Comparison of ENCODE assay signal across 26 mouse cellular contexts in genomic region chr7:99998668-99999067, GRCm38 (mm10). TPM values are rescaled to one million over a fixed set of nuclear protein-coding genes. Genes with fewer than 3 reads are reported as not detected.
DNase-seq lines count a peak whose midpoint lies in the region; ATAC-seq and TF ChIP-seq lines count a peak whose summit lies in the region.
"Had no signal": no experiment of that assay in that cellular context is flagged by ENCODE, and none has a peak within 500 bp of the region (broad histone marks: within the 10 kb centered on the region; RNA-seq: fewer than 3 reads in every experiment).

No protein-coding gene starts in this region.

- H3K27ac ChIP-seq in midbrain, embryonic 11.5 days (ENCODE audit: low read depth, low read length) = no peak overlapping the region
- H3K27ac ChIP-seq in midbrain, embryonic 15.5 days = no peak overlapping the region
- H3K27ac ChIP-seq in MEL (ENCODE audit: control insufficient read depth, low read depth, low read length) = no peak overlapping the region

- H3K9ac ChIP-seq in midbrain, embryonic 11.5 days (ENCODE audit: low read length) = no peak overlapping the region
- no peak overlapping the region for H3K9ac ChIP-seq in midbrain, embryonic 15.5 days
- H3K9ac ChIP-seq in MEL (ENCODE audit: control insufficient read depth, low read depth, low read length, poor library complexity, severe bottlenecking) = no peak overlapping the region

- peak; percentile 17 for DNase-seq in midbrain, embryonic 11.5 days (ENCODE audit: low spot score, missing footprints)
- DNase-seq in 416B (ENCODE audit: low read depth) = peak; percentile 82
- peak; percentile 56 for DNase-seq in MEL (ENCODE audit: low read depth, low spot score)
- DNase-seq in gastrocnemius, postnatal 4 days (ENCODE audit: low spot score in 2 of 2) = no peak
- DNase-seq in cerebellum, adult 9-10 months = no peak
- DNase-seq: adrenal gland, adult 2 months; adrenal gland, adult 8-10 months; adrenal gland, postnatal 10 days; adrenal gland, postnatal 14 days; adrenal gland, postnatal 25 days; adrenal gland, postnatal 36 days; B cell, adult 2 months; cerebellum, adult 11 months; cerebellum, adult 11-12 months; cerebellum, adult 18-20 months; cerebellum, adult 2 months; cerebellum, adult 8-10 months had no signal

- no peaks in the 10 kb centered on the region for H3K9me3 ChIP-seq in midbrain, embryonic 11.5 days (ENCODE audit: control insufficient read depth, low read length)
- no peaks in the 10 kb centered on the region for H3K9me3 ChIP-seq in midbrain, embryonic 15.5 days
- H3K9me3 ChIP-seq in MEL (replicated peaks; ENCODE audit: insufficient read depth, low read length) = no peaks in the 10 kb centered on the region
- H3K9me3 ChIP-seq: G1E had no signal

- 87% methylated on average over 3 of the region's 3 CpGs for WGBS in midbrain, embryonic 11.5 days
- 85% methylated on average over 3 of the region's 3 CpGs for WGBS in midbrain, embryonic 15.5 days

- TF ChIP-seq RAD21 in MEL (IDR thresholded peaks at IDR 0.05; ENCODE audit: low read depth, low read length) = no peak

- no peaks in the 10 kb centered on the region for H3K27me3 ChIP-seq in midbrain, embryonic 11.5 days (ENCODE audit: control insufficient read depth, insufficient read depth, low read length)
- no peaks in the 10 kb centered on the region for H3K27me3 ChIP-seq in midbrain, embryonic 15.5 days (replicated peaks)
- H3K27me3 ChIP-seq in MEL (ENCODE audit: control insufficient read depth in 1 of 2, insufficient read depth in 2 of 2, low read length in 2 of 2) = no peaks in the 10 kb centered on the region

- peak; percentile 8 to 44; a peak in 1 of 4 replicates for TF ChIP-seq EP300 in MEL (IDR thresholded peaks at IDR 0.05; ENCODE audit: low read depth in 1 of 2, low read length in 2 of 2)

- no peaks in the 10 kb centered on the region for H3K79me2 ChIP-seq in MEL (ENCODE audit: control insufficient read depth, insufficient read depth, low read length, poor library complexity)

- TF ChIP-seq POLR2A in MEL (IDR thresholded peaks at IDR 0.05; ENCODE audit: control insufficient read depth in 1 of 2, insufficient read depth in 1 of 2, low read depth in 1 of 2, low read length in 2 of 2, poor library complexity in 1 of 2) = no peak

- no peak for TF ChIP-seq CTCF in MEL (IDR thresholded peaks at IDR 0.05 in 2 of 3, conservative IDR thresholded peaks at IDR 0.05 in 1 of 3; ENCODE audit: control insufficient read depth in 1 of 3, insufficient read depth in 1 of 3, low read depth in 2 of 3, low read length in 3 of 3, poor library complexity in 1 of 3, severe bottlenecking in 1 of 3)

- no peaks in the 10 kb centered on the region for H3K36me3 ChIP-seq in midbrain, embryonic 11.5 days (ENCODE audit: control insufficient read depth, insufficient read depth, low read length)
- H3K36me3 ChIP-seq in midbrain, embryonic 15.5 days (replicated peaks) = no peaks in the 10 kb centered on the region
- peaks cover 0 to 17% of the 10 kb centered on the region in 2 experiments; a peak in 2 of 4 replicates for H3K36me3 ChIP-seq in MEL (ENCODE audit: control insufficient read depth in 1 of 2, insufficient read depth in 2 of 2, low read length in 2 of 2)
- H3K36me3 ChIP-seq: G1E had no signal

- no peaks in the 10 kb centered on the region for H3K4me1 ChIP-seq in midbrain, embryonic 11.5 days (ENCODE audit: control insufficient read depth, insufficient read depth, low read length)
- no peaks in the 10 kb centered on the region for H3K4me1 ChIP-seq in midbrain, embryonic 15.5 days
- H3K4me1 ChIP-seq in MEL (ENCODE audit: control insufficient read depth in 1 of 2, insufficient read depth in 2 of 2, low read length in 2 of 2) = peaks cover 0 to 20% of the 10 kb centered on the region in 2 experiments; a peak in 2 of 4 replicates

- no peak overlapping the region for H3K4me3 ChIP-seq in midbrain, embryonic 11.5 days (ENCODE audit: low read depth, low read length)
- no peak overlapping the region for H3K4me3 ChIP-seq in midbrain, embryonic 15.5 days
- no peak overlapping the region for H3K4me3 ChIP-seq in MEL (ENCODE audit: control insufficient read depth in 1 of 2, insufficient read depth in 1 of 2, low read depth in 2 of 2, low read length in 2 of 2)

- ATAC-seq in midbrain, embryonic 11.5 days (ENCODE audit: low FRiP score) = no peak
- no peak for ATAC-seq in midbrain, embryonic 15.5 days (replicated peaks)
- ATAC-seq: activated CD4-positive, CD25-positive, alpha-beta regulatory T cell, adult 4 months; CD4-positive, CD25-positive, alpha-beta regulatory T cell, adult 4 months; Patski had no signal

- no peak overlapping the region for H3K4me2 ChIP-seq in midbrain, embryonic 11.5 days
- H3K4me2 ChIP-seq in midbrain, embryonic 15.5 days = no peak overlapping the region

TF ChIP-seq in MEL, 35 proteins besides CTCF, POLR2A, EP300 and RAD21:
- TF ChIP-seq GATA1 (IDR thresholded peaks at IDR 0.05; ENCODE audit: low read depth, low read length) = peak; percentile 64
- TF ChIP-seq ZNF384 (IDR thresholded peaks at IDR 0.05; ENCODE audit: low read depth, low read length) = no peak

RNA-seq across cellular contexts. Expression of gene Chrdl2, which starts 7.3 kb away (rescaled TPM):
- polyA plus RNA-seq in midbrain, embryonic 11.5 days (2014; fragmentation: Nextera tagmentation; extraction: Ambion mirVana) = 0.11 TPM in 1 of 2 replicates, not detected in the other
- polyA plus RNA-seq in midbrain, embryonic 15.5 days (2015; fragmentation: Nextera tagmentation; extraction: Ambion mirVana) = 0.34 TPM in 1 of 2 replicates, not detected in the other
- total RNA-seq in MEL (2012; rRNA removed) = not detected in 2 replicates
- polyA plus RNA-seq in MEL (2012; ENCODE audit: insufficient read depth in 1 of 2, insufficient read length in 2 of 2, low read depth in 1 of 2, low replicate concordance in 2 of 2, missing spikeins in 1 of 2) = under 1 TPM in 1 of 2 experiments, not detected in 1; 0.08 TPM
- 1 to 10 TPM; 4.7 to 6.5 TPM for total RNA-seq in gastrocnemius, postnatal 4 days (2021)
- total RNA-seq: adrenal gland, adult 18-20 months; adrenal gland, adult 2 months; adrenal gland, adult 8-10 months; adrenal gland, postnatal 10 days; adrenal gland, postnatal 14 days; adrenal gland, postnatal 25 days; adrenal gland, postnatal 36 days; adrenal gland, postnatal 4 days; CH12.LX had no signal
- polyA plus RNA-seq: activated CD4-positive, CD25-positive, alpha-beta regulatory T cell, adult 4 months; adrenal gland, adult 2 months; C2C12; CD4-positive, CD25-positive, alpha-beta regulatory T cell, adult 4 months; G1E had no signal

RNA-seq across cellular contexts. Expression of gene Rnf169, which starts 18.4 kb away (rescaled TPM):
- polyA plus RNA-seq in midbrain, embryonic 11.5 days (2014; fragmentation: Nextera tagmentation; extraction: Ambion mirVana) = 6.5 and 6.6 TPM in 2 replicates
- polyA plus RNA-seq in midbrain, embryonic 15.5 days (2015; fragmentation: Nextera tagmentation; extraction: Ambion mirVana) = 5.7 and 6.2 TPM in 2 replicates
- total RNA-seq in MEL (2012; rRNA removed) = 5.9 and 6.2 TPM in 2 replicates
- 1 to 10 TPM in 1 of 2 experiments, not detected in 1; 7.2 TPM for polyA plus RNA-seq in MEL (2012; ENCODE audit: insufficient read depth in 1 of 2, insufficient read length in 2 of 2, low read depth in 1 of 2, low replicate concordance in 2 of 2, missing spikeins in 1 of 2)
- total RNA-seq in gastrocnemius, postnatal 4 days (2021) = 10 to 100 TPM; 12.4 to 14.5 TPM

Comparison
In these comparisons a context has a peak if more than half of its experiments do, and no peak if none do; other contexts are left out.
1. DNase-seq: peak in midbrain, embryonic 11.5 days (single experiment), 416B (single experiment) and MEL (single experiment); none in gastrocnemius, postnatal 4 days (0 of 2) and cerebellum, adult 9-10 months (single experiment).